Mouse (Mus musculus): ENCODE results near the gene Slc6a8.

The Slc6a8 gene

GRCm38 (mm10) chrX:73663143-73663542 lies 9.8 kb upstream of the Slc6a8 start:
- TF ChIP-seq GATA4 (IDR thresholded peaks at IDR 0.05; ENCODE audit: insufficient replicate concordance, low read length) = no peak

- TF ChIP-seq GATA4 (IDR thresholded peaks at IDR 0.05; ENCODE audit: insufficient replicate concordance, low read length) = no peak
Observed at GRCm38 (mm10) chrX:73672031-73672431, 919 bp upstream of the Slc6a8 start.

GRCm38 (mm10) chrX:73673619-73673967 lies 643 bp downstream of the Slc6a8 start:
- no peak for TF ChIP-seq GATA4 (IDR thresholded peaks at IDR 0.05; ENCODE audit: insufficient replicate concordance, low read length)

GRCm38 (mm10) chrX:73673968-73674661 lies 1.2 kb downstream of the Slc6a8 start:
- TF ChIP-seq GATA4 (IDR thresholded peaks at IDR 0.05; ENCODE audit: insufficient replicate concordance, low read length) = no peak

GRCm38 (mm10) chrX:73675231-73675630 lies 2.3 kb downstream of the Slc6a8 start:
- TF ChIP-seq GATA4 (IDR thresholded peaks at IDR 0.05; ENCODE audit: insufficient replicate concordance, low read length) = no peak

GRCm38 (mm10) chrX:73676668-73677067 lies 3.7 kb downstream of the Slc6a8 start:
- TF ChIP-seq GATA4 (IDR thresholded peaks at IDR 0.05; ENCODE audit: insufficient replicate concordance, low read length) = no peak

GRCm38 (mm10) chrX:73684156-73684555 lies 11.2 kb downstream of the Slc6a8 start:
- TF ChIP-seq GATA4 (IDR thresholded peaks at IDR 0.05; ENCODE audit: insufficient replicate concordance, low read length) = no peak

GRCm38 (mm10) chrX:73684978-73685377 lies 12.0 kb downstream of the Slc6a8 start:
- no peak for TF ChIP-seq GATA4 (IDR thresholded peaks at IDR 0.05; ENCODE audit: insufficient replicate concordance, low read length)

GRCm38 (mm10) chrX:73685629-73686028 lies 12.7 kb downstream of the Slc6a8 start:
- TF ChIP-seq GATA4 (IDR thresholded peaks at IDR 0.05; ENCODE audit: insufficient replicate concordance, low read length) = no peak

- TF ChIP-seq GATA4 (IDR thresholded peaks at IDR 0.05; ENCODE audit: insufficient replicate concordance, low read length) = no peak
Observed at GRCm38 (mm10) chrX:73690917-73691629, 18.1 kb downstream of the Slc6a8 start.

GRCm38 (mm10) chrX:73700472-73700871 lies 27.5 kb downstream of the Slc6a8 start:
- no peak for TF ChIP-seq GATA4 (IDR thresholded peaks at IDR 0.05; ENCODE audit: insufficient replicate concordance, low read length)

- TF ChIP-seq GATA4 (IDR thresholded peaks at IDR 0.05; ENCODE audit: insufficient replicate concordance, low read length) = no peak
Observed at GRCm38 (mm10) chrX:73715476-73716108, 42.6 kb downstream of the Slc6a8 start.

- TF ChIP-seq GATA4 (IDR thresholded peaks at IDR 0.05; ENCODE audit: insufficient replicate concordance, low read length) = no peak
Observed at GRCm38 (mm10) chrX:73716109-73716661, 43.2 kb downstream of the Slc6a8 start, which contains the start of the genes Bcap31 and Abcd1. Bcap31 (minus strand) TSS chrX:73716175. Abcd1 (plus strand) TSS chrX:73716597.

- no peak for TF ChIP-seq GATA4 (IDR thresholded peaks at IDR 0.05; ENCODE audit: insufficient replicate concordance, low read length)
Observed at GRCm38 (mm10) chrX:73716709-73717545, 44.0 kb downstream of the Slc6a8 start.

GRCm38 (mm10) chrX:73717667-73718066 lies 44.7 kb downstream of the Slc6a8 start:
- no peak for TF ChIP-seq GATA4 (IDR thresholded peaks at IDR 0.05; ENCODE audit: insufficient replicate concordance, low read length)
